Mouse (Mus musculus) pancreas, adult 10 weeks (tissue): ENCODE measurements around the gene Asah2. TPM values are rescaled to one million over a fixed set of nuclear protein-coding genes. Genes with fewer than 3 reads are reported as not detected.

Experiments
- polyA plus RNA-seq: library from polyadenylated mRNA; stranded (reverse); fragments of 350-450 nt; fragmentation: Illumina TruSeq; extraction: RNeasy Lipid Tissue Mini Kit (QIAGEN cat#74804); gene quantifications from one replicate; pipeline ENCODE4 v1.2.3, GENCODE M21; 2015; ENCODE audit warnings: low read depth, low replicate concordance; ENCODE audit not compliant: insufficient read depth

Gene Asah2
- polyA plus RNA-seq = 2.8 TPM

GRCm38 (mm10) chr19:32107771-32108306 lies at the start of gene Asah2:
Asah2 (minus strand) TSS chr19:32108211.

Other genes starting within 250 kb of the Asah2 start
- gene A1cf, start 239.4 kb downstream of the Asah2 start, polyA plus RNA-seq = 2.6 TPM